Mouse (Mus musculus): ENCODE data around the gene Tcp11l2. TPM values are rescaled to one million over a fixed set of nuclear protein-coding genes. Genes with fewer than 3 reads are reported as not detected.

Gene Tcp11l2
- polyA plus RNA-seq, 1 experiment, result 34.6 TPM

DNA sequence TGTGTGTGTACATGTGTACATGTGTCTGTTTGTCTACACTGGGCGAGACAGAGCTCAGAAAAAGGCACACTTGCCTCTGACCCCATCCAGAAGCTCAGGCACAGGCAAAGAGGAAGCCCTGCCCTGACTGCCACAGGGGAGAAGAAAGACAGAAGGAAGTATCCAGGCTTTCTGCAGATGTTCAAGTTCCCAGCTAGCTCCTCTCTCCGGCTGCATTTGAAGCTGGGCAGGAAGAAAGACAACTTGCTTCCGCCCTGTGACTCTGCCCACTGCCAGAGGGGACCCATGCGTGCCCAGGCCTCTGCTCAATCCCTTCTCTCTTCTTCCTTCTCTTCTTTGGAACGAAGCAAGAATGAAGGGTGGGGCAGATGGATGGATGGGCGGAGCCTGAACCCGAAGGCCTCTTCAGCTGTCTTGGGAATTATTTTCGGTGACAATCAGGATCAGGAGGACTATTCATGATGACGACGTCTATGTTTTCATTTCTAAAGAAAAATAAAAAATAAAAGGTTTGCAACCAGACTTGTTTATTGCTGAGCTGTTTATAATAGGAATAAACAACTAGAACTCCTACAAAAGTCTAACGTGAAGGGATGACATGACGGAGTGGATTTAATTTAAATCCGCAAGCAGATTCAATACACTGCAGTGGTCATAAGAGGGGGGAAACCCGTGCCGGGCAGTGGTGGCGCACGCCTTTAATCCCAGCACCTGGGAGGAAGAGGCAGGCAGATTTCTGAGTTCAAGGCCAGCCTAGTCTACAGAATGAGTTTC lies 27.1 kb upstream of the Tcp11l2 start:
- TF ChIP-seq POLR2A (IDR thresholded peaks at IDR 0.05; ENCODE audit: borderline replicate concordance, insufficient read depth, low read length) (no peak), CTCF (IDR thresholded peaks at IDR 0.05; ENCODE audit: borderline replicate concordance, insufficient read depth, low read depth, low read length) (no peak)
- 76% methylated on average over 17 of the region's 17 CpGs for WGBS
- H3K4me3 ChIP-seq (replicated peaks; ENCODE audit: insufficient read depth, low read depth, low read length), result no peak overlapping the region
- H3K27me3 ChIP-seq (ENCODE audit: control insufficient read depth, insufficient read depth, low read length), result no peaks in the 10 kb centered on the region; the same call in 1 of the 2 replicates
- DNase-seq, result no peak
- no peak overlapping the region for H3K27ac ChIP-seq (ENCODE audit: insufficient read depth, low read length)
- H3K4me1 ChIP-seq (ENCODE audit: control insufficient read depth, insufficient read depth, low read length), result no peaks in the 10 kb centered on the region

DNA sequence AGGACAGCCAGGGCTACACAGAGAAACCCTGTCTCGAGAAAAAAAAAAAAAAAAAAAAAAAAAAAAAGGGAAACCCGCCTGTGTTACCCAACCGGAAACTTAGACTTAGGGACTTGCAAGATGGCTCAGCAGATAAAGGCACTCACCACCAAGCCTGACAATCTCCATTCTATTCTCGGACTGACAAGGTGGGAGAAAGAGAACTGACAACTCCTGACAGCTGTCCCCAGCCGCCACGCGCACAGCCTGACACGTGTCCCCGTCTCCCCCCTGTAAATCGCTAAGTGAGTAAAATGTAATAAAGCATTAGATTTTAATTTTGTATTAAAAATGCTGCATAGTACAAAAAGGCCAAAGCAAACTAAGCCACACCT lies 26.5 kb upstream of the Tcp11l2 start:
- Histone ChIP-seq H3K27ac (ENCODE audit: insufficient read depth, low read length) (no peak overlapping the region), H3K27me3 (ENCODE audit: control insufficient read depth, insufficient read depth, low read length) (no peaks in the 10 kb centered on the region; the same call in 1 of the 2 replicates), H3K4me3 (replicated peaks; ENCODE audit: insufficient read depth, low read depth, low read length) (no peak overlapping the region), H3K4me1 (ENCODE audit: control insufficient read depth, insufficient read depth, low read length) (no peaks in the 10 kb centered on the region)
- 83% methylated on average over 10 of the region's 10 CpGs for WGBS
- DNase-seq, result no peak
- no peak for TF ChIP-seq POLR2A (IDR thresholded peaks at IDR 0.05; ENCODE audit: borderline replicate concordance, insufficient read depth, low read length)
- TF ChIP-seq CTCF (IDR thresholded peaks at IDR 0.05; ENCODE audit: borderline replicate concordance, insufficient read depth, low read depth, low read length), result no peak

DNA sequence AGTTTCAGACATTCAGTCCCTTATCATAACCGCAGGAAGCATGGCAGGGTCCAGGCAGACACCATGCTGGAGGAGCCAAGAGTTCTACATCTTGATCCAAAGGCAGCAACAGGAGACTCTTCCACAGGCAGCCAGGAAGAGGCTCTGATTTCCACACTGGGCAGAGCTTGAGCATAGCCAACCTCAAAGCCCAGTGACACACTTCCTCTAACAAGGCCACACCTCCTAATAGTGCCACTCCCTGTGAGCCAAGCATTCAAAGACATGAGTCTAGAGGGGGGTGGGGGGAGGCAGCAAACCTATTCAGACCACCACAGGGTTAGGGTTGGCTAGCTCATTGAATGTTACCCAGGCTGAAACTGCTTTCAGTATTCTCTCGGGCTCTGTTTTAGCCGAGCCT lies 24.6 kb upstream of the Tcp11l2 start:
- no peak overlapping the region for H3K4me3 ChIP-seq (replicated peaks; ENCODE audit: insufficient read depth, low read depth, low read length)
- no peaks in the 10 kb centered on the region for H3K4me1 ChIP-seq (ENCODE audit: control insufficient read depth, insufficient read depth, low read length)
- H3K27me3 ChIP-seq (ENCODE audit: control insufficient read depth, insufficient read depth, low read length), result no peaks in the 10 kb centered on the region; the same call in 1 of the 2 replicates
- TF ChIP-seq POLR2A (IDR thresholded peaks at IDR 0.05; ENCODE audit: borderline replicate concordance, insufficient read depth, low read length) (no peak), CTCF (IDR thresholded peaks at IDR 0.05; ENCODE audit: borderline replicate concordance, insufficient read depth, low read depth, low read length) (no peak)
- 88% methylated on average over 3 of the region's 3 CpGs for WGBS
- DNase-seq, result no peak
- H3K27ac ChIP-seq (ENCODE audit: insufficient read depth, low read length), result no peak overlapping the region

DNA sequence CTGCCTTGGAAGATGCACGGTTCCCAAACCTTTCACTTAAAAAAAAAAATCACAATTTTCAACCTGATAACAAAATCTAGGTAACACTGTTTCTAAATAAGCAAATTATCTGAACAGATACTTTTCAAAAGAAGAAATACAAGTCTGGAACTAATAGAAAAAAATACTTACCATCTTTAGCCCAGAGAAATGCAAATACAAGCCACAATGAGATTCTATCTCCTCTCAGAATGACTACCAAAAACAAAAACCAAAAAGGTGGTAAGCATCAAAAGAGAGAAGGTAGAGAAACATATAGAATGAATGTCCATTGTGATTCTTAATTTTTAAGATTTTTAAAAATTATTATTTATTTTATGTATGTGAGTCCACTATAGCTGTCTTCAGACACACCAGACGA lies 23.9 kb upstream of the Tcp11l2 start:
- no peak overlapping the region for H3K4me3 ChIP-seq (replicated peaks; ENCODE audit: insufficient read depth, low read depth, low read length)
- H3K27ac ChIP-seq (ENCODE audit: insufficient read depth, low read length), result no peak overlapping the region
- no peaks in the 10 kb centered on the region; the same call in 1 of the 2 replicates for H3K27me3 ChIP-seq (ENCODE audit: control insufficient read depth, insufficient read depth, low read length)
- no peak for DNase-seq
- WGBS, result 97% methylated on average over 2 of the region's 2 CpGs
- H3K4me1 ChIP-seq (ENCODE audit: control insufficient read depth, insufficient read depth, low read length), result no peaks in the 10 kb centered on the region
- no peak for TF ChIP-seq CTCF (IDR thresholded peaks at IDR 0.05; ENCODE audit: borderline replicate concordance, insufficient read depth, low read depth, low read length)
- no peak for TF ChIP-seq POLR2A (IDR thresholded peaks at IDR 0.05; ENCODE audit: borderline replicate concordance, insufficient read depth, low read length)

DNA sequence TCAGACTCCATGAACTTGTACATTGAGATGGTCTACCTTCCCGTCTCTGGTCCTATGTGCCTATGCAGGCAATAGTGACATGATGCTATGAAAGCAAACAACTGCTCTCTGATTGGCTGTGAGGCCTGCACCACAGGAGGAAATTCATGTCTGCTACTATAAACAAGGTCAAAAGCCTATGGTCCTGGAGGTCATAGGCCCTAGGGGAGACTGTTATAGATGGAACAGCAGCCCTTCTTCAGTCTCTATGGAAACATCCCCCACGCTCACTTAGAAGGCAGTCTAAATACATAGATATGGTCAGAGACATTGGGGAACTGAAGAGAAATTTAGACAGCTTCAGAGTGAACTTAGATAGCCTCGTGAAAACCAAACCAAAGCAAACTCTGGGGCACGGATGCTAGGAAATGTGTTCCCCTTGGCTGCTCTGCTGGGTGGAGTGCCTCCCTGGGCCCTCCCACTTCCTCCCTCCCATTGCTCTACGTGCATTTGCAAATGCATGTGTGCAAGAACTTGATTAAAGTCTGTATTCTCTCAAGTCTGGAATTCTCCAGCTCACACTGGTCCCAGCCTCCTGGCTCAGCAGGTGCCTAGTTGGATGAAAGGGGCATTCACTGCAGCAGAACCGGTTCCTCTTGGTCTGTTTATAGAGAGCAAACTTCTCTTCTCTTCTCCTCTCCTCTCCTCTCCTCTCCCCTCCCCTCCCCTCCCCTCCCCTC lies 22.0 kb upstream of the Tcp11l2 start:
- 41% methylated on average over 6 of the region's 6 CpGs for WGBS
- TF ChIP-seq CTCF (IDR thresholded peaks at IDR 0.05; ENCODE audit: borderline replicate concordance, insufficient read depth, low read depth, low read length) (no peak), POLR2A (IDR thresholded peaks at IDR 0.05; ENCODE audit: borderline replicate concordance, insufficient read depth, low read length) (no peak)

DNA sequence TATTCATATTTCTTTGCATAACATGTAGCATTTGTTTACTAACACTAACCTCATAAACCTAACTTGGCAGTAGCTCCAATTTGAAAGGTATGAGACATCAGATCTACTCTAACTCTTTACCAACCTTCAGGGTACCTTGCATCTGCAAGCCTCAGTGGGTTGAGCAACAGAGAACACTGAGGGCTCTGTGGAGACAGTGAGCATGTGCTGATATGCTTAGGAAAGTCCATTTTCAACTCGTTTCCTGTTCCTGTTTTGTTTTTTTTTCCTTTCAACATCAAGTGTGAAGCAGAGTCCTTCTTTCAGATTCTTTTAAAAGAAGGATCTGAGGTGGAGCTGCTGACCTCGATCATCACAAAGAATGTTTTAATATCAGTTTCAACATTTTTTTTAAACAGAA lies 20.3 kb upstream of the Tcp11l2 start:
- H3K4me1 ChIP-seq (ENCODE audit: control insufficient read depth, insufficient read depth, low read length), result no peaks in the 10 kb centered on the region
- no peak for DNase-seq
- no peak overlapping the region for H3K27ac ChIP-seq (ENCODE audit: insufficient read depth, low read length)
- H3K27me3 ChIP-seq (ENCODE audit: control insufficient read depth, insufficient read depth, low read length), result no peaks in the 10 kb centered on the region; the same call in 1 of the 2 replicates
- TF ChIP-seq CTCF (IDR thresholded peaks at IDR 0.05; ENCODE audit: borderline replicate concordance, insufficient read depth, low read depth, low read length), result no peak
- no peak for TF ChIP-seq POLR2A (IDR thresholded peaks at IDR 0.05; ENCODE audit: borderline replicate concordance, insufficient read depth, low read length)
- no peak overlapping the region for H3K4me3 ChIP-seq (replicated peaks; ENCODE audit: insufficient read depth, low read depth, low read length)
- 74% methylated on average over 2 of the region's 2 CpGs for WGBS

More for the DNA sequence above, 22.0 kb upstream of the Tcp11l2 start:
- Histone ChIP-seq H3K27ac (ENCODE audit: insufficient read depth, low read length) (no peak overlapping the region), H3K4me3 (replicated peaks; ENCODE audit: insufficient read depth, low read depth, low read length) (no peak overlapping the region), H3K4me1 (ENCODE audit: control insufficient read depth, insufficient read depth, low read length) (no peaks in the 10 kb centered on the region), H3K27me3 (ENCODE audit: control insufficient read depth, insufficient read depth, low read length) (no peaks in the 10 kb centered on the region; the same call in 1 of the 2 replicates)
- DNase-seq, result no peak

DNA sequence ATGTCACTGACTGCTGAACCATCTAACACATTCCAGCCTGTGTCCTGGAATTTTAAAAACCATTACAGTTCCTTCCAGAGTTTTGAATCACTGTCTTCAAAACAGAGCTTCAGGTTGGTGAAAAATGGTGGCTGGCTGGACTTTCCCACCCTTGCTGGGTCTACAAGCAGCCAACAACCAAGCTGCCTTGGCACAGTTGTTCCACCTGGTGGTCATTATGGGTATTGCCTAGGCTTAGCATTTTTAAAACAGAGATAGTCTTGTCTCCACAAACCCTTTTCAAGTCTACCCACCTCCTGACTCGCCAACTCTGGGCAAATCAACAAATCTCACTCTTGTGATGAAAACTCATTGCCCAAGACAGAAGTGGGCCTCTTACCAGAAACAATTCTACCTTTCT lies 17.9 kb upstream of the Tcp11l2 start:
- TF ChIP-seq CTCF (IDR thresholded peaks at IDR 0.05; ENCODE audit: borderline replicate concordance, insufficient read depth, low read depth, low read length) (peak; percentile 6; the same call in 1 of the 2 replicates), POLR2A (IDR thresholded peaks at IDR 0.05; ENCODE audit: borderline replicate concordance, insufficient read depth, low read length) (no peak)
- H3K27me3 ChIP-seq (ENCODE audit: control insufficient read depth, insufficient read depth, low read length), result no peaks in the 10 kb centered on the region
- 98% methylated on average over 1 of the region's 1 CpGs for WGBS
- H3K27ac ChIP-seq (ENCODE audit: insufficient read depth, low read length), result no peak overlapping the region
- H3K4me3 ChIP-seq (replicated peaks; ENCODE audit: insufficient read depth, low read depth, low read length), result no peak overlapping the region
- H3K4me1 ChIP-seq (ENCODE audit: control insufficient read depth, insufficient read depth, low read length), result peaks cover 13% of the 10 kb centered on the region
- DNase-seq, result no peak
